Mouse (Mus musculus): ENCODE data around the gene Ears2. TPM values are rescaled to one million over a fixed set of nuclear protein-coding genes. Genes with fewer than 3 reads are reported as not detected.

The Ears2 gene
- polyA plus RNA-seq, 1 experiment = 5.9 TPM

GRCm38 (mm10) chr7:122034348-122034747, 32.7 kb downstream of the Ears2 start:
- no peaks in the 10 kb centered on the region for H3K36me3 ChIP-seq (ENCODE audit: control insufficient read depth, insufficient read depth, low read length)
- no peaks in the 10 kb centered on the region for H3K27me3 ChIP-seq (ENCODE audit: control insufficient read depth, insufficient read depth, low read length)
- H3K4me1 ChIP-seq (ENCODE audit: control insufficient read depth, insufficient read depth, low read length) = no peaks in the 10 kb centered on the region
- no peak overlapping the region for H3K27ac ChIP-seq (ENCODE audit: control insufficient read depth, insufficient read depth, low read depth, low read length)
- H3K4me3 ChIP-seq (ENCODE audit: control insufficient read depth, low read depth, low read length) = no peak overlapping the region
- TF ChIP-seq CTCF (IDR thresholded peaks at IDR 0.05; ENCODE audit: control insufficient read depth, insufficient read depth, insufficient replicate concordance, low read depth, low read length) = no peak
- TF ChIP-seq POLR2A (IDR thresholded peaks at IDR 0.05; ENCODE audit: control insufficient read depth, low read depth, low read length) = no peak

DNA sequence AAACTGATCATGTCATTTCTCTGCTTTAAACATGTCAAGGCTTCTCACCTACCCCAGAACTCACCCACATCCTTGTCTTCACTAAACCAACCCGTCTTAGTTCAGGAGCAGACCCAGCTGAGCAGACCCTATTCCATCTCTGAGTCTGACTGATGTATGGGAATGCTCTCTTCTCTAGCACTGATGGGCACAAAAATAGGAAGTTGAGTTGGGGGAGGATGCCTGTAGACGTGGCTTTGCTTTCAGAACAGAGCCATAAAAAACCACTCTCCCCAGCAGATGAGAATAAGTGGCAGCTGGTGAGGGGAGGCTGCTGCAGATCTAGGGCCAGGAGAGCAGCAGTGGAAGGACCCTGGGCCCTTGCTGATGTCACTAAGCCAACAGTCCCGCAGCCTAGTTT, 33.7 kb downstream of the Ears2 start:
- H3K27me3 ChIP-seq (ENCODE audit: control insufficient read depth, insufficient read depth, low read length) = no peaks in the 10 kb centered on the region
- no peaks in the 10 kb centered on the region for H3K36me3 ChIP-seq (ENCODE audit: control insufficient read depth, insufficient read depth, low read length)
- no peaks in the 10 kb centered on the region for H3K4me1 ChIP-seq (ENCODE audit: control insufficient read depth, insufficient read depth, low read length)
- no peak overlapping the region for H3K27ac ChIP-seq (ENCODE audit: control insufficient read depth, insufficient read depth, low read depth, low read length)
- H3K4me3 ChIP-seq (ENCODE audit: control insufficient read depth, low read depth, low read length) = no peak overlapping the region
- TF ChIP-seq CTCF (IDR thresholded peaks at IDR 0.05; ENCODE audit: control insufficient read depth, insufficient read depth, insufficient replicate concordance, low read depth, low read length) (no peak), POLR2A (IDR thresholded peaks at IDR 0.05; ENCODE audit: control insufficient read depth, low read depth, low read length) (no peak)

GRCm38 (mm10) chr7:122022131-122022530, 44.9 kb downstream of the Ears2 start:
- Histone ChIP-seq H3K36me3 (ENCODE audit: control insufficient read depth, insufficient read depth, low read length) (no peaks in the 10 kb centered on the region), H3K27ac (ENCODE audit: control insufficient read depth, insufficient read depth, low read depth, low read length) (no peak overlapping the region)
- TF ChIP-seq POLR2A (IDR thresholded peaks at IDR 0.05; ENCODE audit: control insufficient read depth, low read depth, low read length) = no peak
- TF ChIP-seq CTCF (IDR thresholded peaks at IDR 0.05; ENCODE audit: control insufficient read depth, insufficient read depth, insufficient replicate concordance, low read depth, low read length) = no peak

DNA sequence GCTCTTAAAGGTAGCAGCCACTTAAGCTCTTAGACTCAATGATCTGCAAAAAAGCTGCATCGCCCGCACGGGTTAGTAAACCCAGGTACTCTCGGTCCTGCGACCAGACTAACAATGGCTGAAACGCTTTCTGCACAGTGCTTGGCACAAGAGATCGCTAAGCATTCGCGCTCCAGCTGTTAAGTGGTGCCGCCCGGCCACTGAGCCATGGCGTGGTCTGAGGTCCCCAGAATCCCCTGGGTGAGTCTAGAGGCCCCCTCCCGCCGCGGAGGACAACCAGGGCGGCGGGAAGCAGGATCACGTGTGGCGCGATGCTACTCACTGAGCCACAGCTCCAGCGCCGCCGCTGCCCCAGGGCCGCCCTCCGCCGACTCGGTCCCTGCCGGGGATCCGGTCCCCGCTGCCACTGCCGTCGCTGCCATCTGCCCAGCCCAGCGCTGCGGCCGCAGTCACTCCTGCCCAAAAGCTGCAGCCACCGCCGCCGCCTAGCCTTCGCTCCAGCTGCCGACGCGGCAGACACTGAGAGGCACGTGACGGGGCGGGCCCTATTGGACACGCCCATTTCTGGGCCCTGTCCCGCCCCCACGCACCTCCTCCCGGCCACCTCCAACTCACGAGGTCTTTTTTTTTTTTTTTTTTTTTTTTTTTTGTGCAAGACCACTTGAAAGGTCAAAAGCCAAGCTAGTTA, 46.3 kb downstream of the Ears2 start, which contains the start of gene Gga2:
Gga2 (minus strand) TSS at position 556 of the 688 bp plus-strand sequence.
- peak; percentile 58 for TF ChIP-seq POLR2A (IDR thresholded peaks at IDR 0.05; ENCODE audit: control insufficient read depth, low read depth, low read length)
- TF ChIP-seq CTCF (IDR thresholded peaks at IDR 0.05; ENCODE audit: control insufficient read depth, insufficient read depth, insufficient replicate concordance, low read depth, low read length) = no peak
- H3K27ac ChIP-seq (ENCODE audit: control insufficient read depth, insufficient read depth, low read depth, low read length) = peak within 1 kb of the TSS; percentile 59; the same call in 1 of the 2 replicates

More at GRCm38 (mm10) chr7:122022131-122022530, 44.9 kb downstream of the Ears2 start:
- Histone ChIP-seq H3K27me3 (ENCODE audit: control insufficient read depth, insufficient read depth, low read length) (no peaks in the 10 kb centered on the region), H3K4me1 (ENCODE audit: control insufficient read depth, insufficient read depth, low read length) (peaks cover 5% of the 10 kb centered on the region; the same call in 1 of the 2 replicates), H3K4me3 (ENCODE audit: control insufficient read depth, low read depth, low read length) (no peak overlapping the region)

GRCm38 (mm10) chr7:122020273-122020666, 46.8 kb downstream of the Ears2 start:
- Histone ChIP-seq H3K27ac (ENCODE audit: control insufficient read depth, insufficient read depth, low read depth, low read length) (no peak overlapping the region), H3K27me3 (ENCODE audit: control insufficient read depth, insufficient read depth, low read length) (no peaks in the 10 kb centered on the region), H3K4me1 (ENCODE audit: control insufficient read depth, insufficient read depth, low read length) (peaks cover 5% of the 10 kb centered on the region; the same call in 1 of the 2 replicates), H3K4me3 (ENCODE audit: control insufficient read depth, low read depth, low read length) (peak overlapping the region; percentile 89), H3K36me3 (ENCODE audit: control insufficient read depth, insufficient read depth, low read length) (no peaks in the 10 kb centered on the region)
- TF ChIP-seq CTCF (IDR thresholded peaks at IDR 0.05; ENCODE audit: control insufficient read depth, insufficient read depth, insufficient replicate concordance, low read depth, low read length) (no peak), POLR2A (IDR thresholded peaks at IDR 0.05; ENCODE audit: control insufficient read depth, low read depth, low read length) (no peak)

More for the DNA sequence above, 46.3 kb downstream of the Ears2 start, which contains the start of gene Gga2:
- H3K4me3 ChIP-seq (ENCODE audit: control insufficient read depth, low read depth, low read length) = peak within 1 kb of the TSS; percentile 89
- H3K27me3 ChIP-seq (ENCODE audit: control insufficient read depth, insufficient read depth, low read length) = no peaks in the 10 kb centered on the region
- no peaks in the 10 kb centered on the region for H3K36me3 ChIP-seq (ENCODE audit: control insufficient read depth, insufficient read depth, low read length)
- H3K4me1 ChIP-seq (ENCODE audit: control insufficient read depth, insufficient read depth, low read length) = peaks cover 5% of the 10 kb centered on the region; the same call in 1 of the 2 replicates

DNA sequence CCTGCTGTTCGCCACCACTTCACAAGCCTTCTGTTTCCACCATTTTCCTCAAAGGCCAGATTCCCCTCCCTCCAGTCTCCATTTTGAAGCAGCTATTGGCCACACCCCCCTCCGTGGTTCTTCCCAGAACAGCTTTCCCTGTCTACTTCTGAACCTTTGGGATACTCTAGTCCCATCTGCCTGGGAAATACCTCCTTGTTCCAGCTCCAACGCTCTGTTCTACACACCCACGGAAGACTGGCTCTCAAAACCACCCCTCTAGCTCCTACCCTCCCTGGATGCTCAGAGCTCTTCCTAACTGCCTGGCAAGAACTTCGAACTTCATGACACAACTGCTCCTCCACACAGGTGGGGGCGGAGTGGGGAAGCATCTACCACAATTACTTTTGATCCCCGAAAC, 48.1 kb downstream of the Ears2 start:
- Histone ChIP-seq H3K36me3 (ENCODE audit: control insufficient read depth, insufficient read depth, low read length) (no peaks in the 10 kb centered on the region), H3K27ac (ENCODE audit: control insufficient read depth, insufficient read depth, low read depth, low read length) (no peak overlapping the region), H3K27me3 (ENCODE audit: control insufficient read depth, insufficient read depth, low read length) (no peaks in the 10 kb centered on the region), H3K4me1 (ENCODE audit: control insufficient read depth, insufficient read depth, low read length) (peaks cover 5% of the 10 kb centered on the region; the same call in 1 of the 2 replicates), H3K4me3 (ENCODE audit: control insufficient read depth, low read depth, low read length) (no peak overlapping the region)
- TF ChIP-seq CTCF (IDR thresholded peaks at IDR 0.05; ENCODE audit: control insufficient read depth, insufficient read depth, insufficient replicate concordance, low read depth, low read length) = no peak
- no peak for TF ChIP-seq POLR2A (IDR thresholded peaks at IDR 0.05; ENCODE audit: control insufficient read depth, low read depth, low read length)

DNA sequence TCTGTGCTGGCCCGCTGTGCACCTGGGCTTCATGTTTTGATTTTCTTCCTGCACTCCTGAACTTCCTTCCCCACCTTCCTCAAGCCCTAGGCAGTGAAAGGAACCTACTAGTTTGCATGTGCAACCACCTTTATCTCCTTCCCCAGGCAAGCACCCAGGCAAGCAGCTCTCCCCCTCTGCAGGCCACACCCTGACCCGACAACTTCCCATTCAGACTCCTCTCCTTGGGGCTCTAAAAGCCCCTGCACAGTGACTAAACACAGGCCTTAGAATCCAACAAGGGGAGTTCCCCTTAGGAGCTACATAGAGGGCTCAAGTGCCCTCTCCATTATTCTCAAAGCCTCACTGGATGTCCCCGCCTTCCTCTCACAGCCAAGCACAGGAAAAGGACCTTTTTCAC, 48.8 kb downstream of the Ears2 start:
- peaks cover 5% of the 10 kb centered on the region; the same call in 1 of the 2 replicates for H3K4me1 ChIP-seq (ENCODE audit: control insufficient read depth, insufficient read depth, low read length)
- no peak for TF ChIP-seq CTCF (IDR thresholded peaks at IDR 0.05; ENCODE audit: control insufficient read depth, insufficient read depth, insufficient replicate concordance, low read depth, low read length)
- TF ChIP-seq POLR2A (IDR thresholded peaks at IDR 0.05; ENCODE audit: control insufficient read depth, low read depth, low read length) = no peak
- no peak overlapping the region for H3K4me3 ChIP-seq (ENCODE audit: control insufficient read depth, low read depth, low read length)
- H3K27me3 ChIP-seq (ENCODE audit: control insufficient read depth, insufficient read depth, low read length) = no peaks in the 10 kb centered on the region
- H3K27ac ChIP-seq (ENCODE audit: control insufficient read depth, insufficient read depth, low read depth, low read length) = no peak overlapping the region
- H3K36me3 ChIP-seq (ENCODE audit: control insufficient read depth, insufficient read depth, low read length) = no peaks in the 10 kb centered on the region
